Mouse (Mus musculus): ENCODE measurements around the gene Ppfibp2.

DNA sequence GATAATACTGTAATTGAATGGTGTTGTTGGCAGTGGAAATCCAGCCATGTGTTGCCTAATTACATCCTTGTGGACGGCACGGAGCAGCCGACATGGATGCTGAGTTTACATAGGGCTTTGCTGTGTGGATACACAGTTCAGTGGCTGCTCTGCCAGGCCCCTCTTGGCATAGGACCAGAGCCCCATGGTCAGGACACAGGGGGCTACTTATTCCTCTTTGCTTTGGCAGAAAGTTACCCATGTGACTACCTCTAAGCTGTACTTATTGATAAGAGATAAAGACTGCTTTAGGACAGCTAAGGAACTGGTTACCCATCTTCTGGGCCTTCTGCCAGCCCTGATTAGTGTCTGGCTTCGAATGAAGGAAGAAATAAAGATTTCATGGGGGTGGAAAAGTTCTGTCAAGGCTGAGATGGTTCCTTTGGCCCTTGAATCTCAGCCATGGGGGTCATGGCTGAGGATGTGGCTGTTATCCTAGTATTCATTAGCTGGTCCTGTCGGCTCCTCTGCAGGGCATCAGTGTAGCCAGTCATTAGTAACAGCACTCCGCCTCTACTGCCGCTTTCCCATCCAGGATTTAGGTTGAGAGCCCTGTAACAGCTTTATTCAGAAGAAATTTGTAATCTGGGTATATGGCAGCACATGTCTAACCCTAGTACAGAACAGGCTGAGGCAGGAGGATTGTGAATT lies 47.7 kb downstream of the Ppfibp2 start:
- TF ChIP-seq POLR2A (IDR thresholded peaks at IDR 0.05; ENCODE audit: insufficient read depth, low read length) (no peak), CTCF (IDR thresholded peaks at IDR 0.05; ENCODE audit: low read depth, low read length) (no peak)
